Mouse (Mus musculus) brown adipose tissue, adult 24 weeks (tissue): ENCODE measurements around the gene 0610010K14Rik. TPM values are rescaled to one million over a fixed set of nuclear protein-coding genes. Genes with fewer than 3 reads are reported as not detected.

ENCODE experiments used
- H3K27ac ChIP-seq: fragments of 200-500 bp; replicated peaks from 2 replicates; pipeline ENCODE4 v1.5.1; 2012; ENCODE audit warnings: low read depth, mild to moderate bottlenecking, low read length
- H3K4me1 ChIP-seq: fragments of 200-500 bp; 2 replicates; pipeline ENCODE4 v1.6.1; 2012; ENCODE audit warnings: low read length, mixed read lengths; ENCODE audit not compliant: control insufficient read depth, insufficient read depth, insufficient read length
- H3K4me3 ChIP-seq: fragments of 200-500 bp; 2 replicates; pipeline ENCODE4 v1.5.1; 2012; ENCODE audit warnings: low read depth, mild to moderate bottlenecking, low read length, moderate library complexity; ENCODE audit not compliant: insufficient read depth
- polyA plus RNA-seq: library from polyadenylated mRNA; stranded (reverse); fragments of >200 nt; gene quantifications from 2 replicates; pipeline ENCODE4 v1.2.4, GENCODE M21; 2012; ENCODE audit not compliant: missing spikeins, insufficient read depth, insufficient read length

The 0610010K14Rik gene
- polyA plus RNA-seq, 1 experiment = 40.6 TPM

- peak overlapping the region; percentile 95 for H3K27ac ChIP-seq
- peaks cover 3% of the 10 kb centered on the region; the same call in 1 of the 2 replicates for H3K4me1 ChIP-seq
- H3K4me3 ChIP-seq = peak overlapping the region; percentile 64
These were observed 10.0 kb downstream of the 0610010K14Rik start for GRCm38 (mm10) chr11:70227661-70228245.

GRCm38 (mm10) chr11:70227126-70227525 is 10.6 kb downstream of the 0610010K14Rik start:
- Histone ChIP-seq H3K4me3 (peak overlapping the region; percentile 64), H3K27ac (peak overlapping the region; percentile 95), H3K4me1 (peaks cover 3% of the 10 kb centered on the region; the same call in 1 of the 2 replicates)

DNA sequence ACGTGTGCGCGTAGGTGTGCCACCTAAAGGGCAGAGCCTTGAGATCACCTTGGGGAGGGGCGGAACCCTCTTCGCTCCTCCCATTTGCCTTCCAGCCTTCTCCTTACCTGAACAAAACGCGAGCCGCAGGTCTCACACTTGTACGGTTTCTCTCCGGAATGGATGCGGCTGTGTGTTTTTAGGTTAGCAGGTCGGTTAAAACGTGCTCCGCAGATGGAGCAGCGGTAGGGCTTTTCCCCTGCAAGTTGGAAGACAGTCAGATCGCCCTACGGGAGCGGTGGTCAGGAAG is 11.2 kb downstream of the 0610010K14Rik start:
- Histone ChIP-seq H3K4me3 (peak overlapping the region; percentile 64), H3K27ac (peak overlapping the region; percentile 95), H3K4me1 (peaks cover 3% of the 10 kb centered on the region; the same call in 1 of the 2 replicates)

DNA sequence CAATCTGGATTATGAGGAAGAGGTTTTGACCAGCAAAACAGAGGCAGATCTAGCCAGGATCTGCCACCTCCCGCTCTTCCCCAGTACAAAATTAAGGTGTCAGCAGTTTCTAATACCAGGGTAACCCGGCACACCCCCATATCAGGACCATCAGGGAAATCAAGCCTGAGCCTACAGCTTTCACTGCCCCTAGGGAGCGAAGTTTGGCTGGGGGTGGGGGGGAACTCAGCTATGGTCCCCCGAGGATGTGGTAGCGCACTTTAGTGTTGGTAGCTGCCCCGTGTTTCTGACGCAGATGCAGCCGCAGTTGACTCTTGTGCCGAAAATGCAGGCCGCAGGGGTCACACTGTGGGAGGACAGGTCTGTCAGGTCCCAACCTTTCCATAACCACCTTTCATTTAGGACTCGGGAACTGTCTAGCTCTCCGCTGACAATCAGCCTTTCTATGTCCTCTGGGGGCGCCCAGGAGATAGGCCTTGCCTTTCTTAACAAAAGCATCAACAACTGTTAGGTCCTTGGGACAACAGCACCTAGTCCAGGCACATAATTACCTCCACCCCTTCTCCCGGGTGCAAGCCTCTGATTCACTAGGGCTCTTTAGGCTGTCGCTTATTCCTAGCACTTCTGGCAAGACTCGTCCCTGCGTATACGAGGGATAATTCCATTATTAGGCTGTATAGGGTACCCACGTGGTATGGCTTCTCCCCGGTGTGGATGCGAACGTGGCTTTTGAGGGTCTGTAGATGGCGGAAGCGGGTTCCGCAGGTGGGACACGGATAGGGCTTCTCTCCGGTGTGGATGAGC is 11.7 kb downstream of the 0610010K14Rik start:
- peak overlapping the region; percentile 95 for H3K27ac ChIP-seq
- peak overlapping the region; percentile 64 for H3K4me3 ChIP-seq
- H3K4me1 ChIP-seq = peaks cover 3% of the 10 kb centered on the region; the same call in 1 of the 2 replicates

DNA sequence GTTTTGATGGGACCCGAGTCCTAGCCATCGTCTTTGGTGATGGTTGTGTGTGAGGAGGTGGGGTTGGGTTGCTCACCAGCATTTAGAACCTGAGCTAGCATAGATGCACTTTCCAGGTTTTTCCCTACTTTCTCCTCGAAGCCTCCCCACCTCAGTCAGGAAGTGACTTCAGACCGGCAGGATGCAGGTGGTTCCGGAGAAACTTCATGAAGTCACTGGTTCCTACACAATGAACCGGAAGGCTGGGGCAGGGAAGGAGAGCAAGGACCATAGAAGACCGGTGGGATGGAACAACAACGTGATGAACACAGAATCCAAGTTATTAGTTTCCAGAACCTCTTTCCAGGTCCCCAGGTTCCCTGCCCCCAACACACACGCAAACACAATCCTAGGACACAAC is 14.0 kb downstream of the 0610010K14Rik start:
- Histone ChIP-seq H3K4me1 (peaks cover 6% of the 10 kb centered on the region), H3K27ac (peak overlapping the region; percentile 99), H3K4me3 (peak overlapping the region; percentile 64)

DNA sequence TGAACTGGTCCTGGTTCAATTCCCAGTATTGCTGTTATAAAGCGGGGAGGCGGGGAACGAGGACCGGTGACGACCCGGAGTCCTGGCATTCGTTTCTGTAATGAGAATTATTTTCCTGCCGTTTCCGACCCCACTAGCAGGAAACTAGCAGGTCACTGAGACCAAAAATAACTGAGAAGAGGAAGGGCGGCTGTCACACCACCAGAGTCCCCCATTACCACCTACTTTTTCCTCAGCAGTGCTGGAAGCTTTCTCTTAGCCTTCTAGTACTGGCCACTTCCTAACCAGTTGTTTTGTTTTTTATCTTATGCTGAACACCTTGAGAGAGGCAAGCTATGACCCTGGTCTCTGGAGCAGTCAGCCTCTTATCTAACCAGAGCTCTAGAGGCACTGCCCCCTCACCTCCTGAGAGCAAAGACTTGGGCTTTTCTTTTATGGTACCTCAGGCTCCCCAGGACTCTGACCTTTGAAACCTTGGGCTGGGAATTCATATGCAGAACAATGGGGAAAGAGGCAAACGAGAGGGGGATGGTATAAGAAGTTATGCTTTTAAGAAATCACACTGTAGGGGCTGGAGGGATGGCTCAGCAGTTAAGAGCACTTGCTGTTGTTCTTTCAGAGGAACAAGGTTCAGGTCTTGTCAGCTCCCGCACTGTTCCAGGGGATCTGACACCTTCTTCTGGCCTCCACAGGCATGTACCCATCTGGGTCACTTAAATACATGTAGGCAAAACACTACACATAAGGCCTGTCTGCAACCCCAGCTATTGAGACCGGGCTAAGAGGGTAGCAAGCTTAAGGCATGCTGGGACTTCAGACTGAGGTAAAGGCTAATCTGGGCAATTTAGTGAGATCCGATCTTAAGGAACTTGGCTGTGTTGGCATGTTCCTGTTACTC is 15.9 kb downstream of the 0610010K14Rik start:
- peak overlapping the region; percentile 98 for H3K27ac ChIP-seq

DNA sequence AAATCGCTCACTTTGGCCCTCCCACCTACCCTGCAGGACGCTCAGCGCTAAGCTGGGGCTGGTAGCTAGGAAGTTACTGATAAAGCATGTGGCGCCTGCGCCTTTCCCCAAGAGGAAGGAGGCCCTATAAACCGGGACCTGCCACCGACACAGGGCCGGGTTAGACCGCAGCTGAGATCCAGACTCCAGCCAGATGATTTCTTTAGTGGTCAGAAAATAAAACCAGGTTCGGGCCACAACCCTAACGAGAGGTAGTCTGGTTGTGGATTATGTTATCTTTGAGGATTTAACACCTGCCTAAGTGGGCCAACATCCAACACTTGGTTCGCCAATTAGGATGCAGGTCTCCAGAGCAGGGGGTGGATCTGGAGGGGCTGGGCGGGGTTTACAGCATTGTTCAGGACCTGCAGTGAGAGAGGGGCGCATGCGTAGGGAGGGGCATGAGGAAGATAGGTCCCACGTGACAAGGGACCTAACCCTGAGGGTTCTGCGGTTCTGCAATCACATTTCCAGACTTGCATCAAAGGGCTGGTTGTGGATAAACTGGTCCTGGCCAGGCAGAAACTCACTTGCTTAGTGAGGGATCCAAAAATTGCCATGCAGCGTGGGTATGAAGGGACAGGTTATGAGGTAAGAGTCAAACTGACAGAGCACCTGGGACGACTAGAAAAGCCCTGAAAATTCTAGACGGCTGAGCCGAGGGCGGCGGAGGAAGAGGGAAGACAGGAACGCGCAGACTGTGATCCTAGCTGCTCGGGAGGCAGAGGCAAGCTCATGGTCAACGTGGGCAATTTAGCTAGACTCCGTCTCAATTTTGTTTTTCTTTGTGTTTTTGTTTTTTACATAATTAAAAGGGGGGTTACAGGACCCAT is 16.7 kb downstream of the 0610010K14Rik start, which contains the start of gene Slc16a13:
TSS of gene Slc16a13 (minus strand) at position 334 of the 872 bp plus-strand sequence.
- Histone ChIP-seq H3K4me1 (peaks cover 9% of the 10 kb centered on the region), H3K4me3 (peak within 1 kb of the TSS; percentile 76), H3K27ac (peak within 1 kb of the TSS; percentile 98)

More for the DNA sequence above, 15.9 kb downstream of the 0610010K14Rik start:
- Histone ChIP-seq H3K4me3 (peak overlapping the region; percentile 76), H3K4me1 (peaks cover 9% of the 10 kb centered on the region)

DNA sequence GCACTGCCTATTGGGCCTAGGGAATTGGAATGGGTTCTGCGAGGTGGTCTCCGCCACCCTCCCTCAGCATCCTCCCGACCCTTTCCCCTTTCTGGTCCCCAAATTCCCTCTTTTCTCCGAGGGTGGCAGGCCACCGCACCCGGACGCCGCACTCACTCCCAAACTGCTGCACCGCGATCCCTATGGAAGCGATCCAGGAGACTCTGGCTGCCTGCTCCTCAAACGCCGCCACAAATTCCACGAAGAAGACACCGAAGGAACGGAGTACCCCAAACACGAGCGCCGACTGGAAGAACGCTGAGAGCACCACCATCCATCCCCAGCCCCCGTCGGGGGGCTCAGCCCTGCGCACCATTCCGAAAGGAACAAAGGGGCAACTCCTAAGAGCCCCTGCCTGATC is 17.4 kb downstream of the 0610010K14Rik start:
- peaks cover 9% of the 10 kb centered on the region for H3K4me1 ChIP-seq
- peak overlapping the region; percentile 75 for H3K27ac ChIP-seq

DNA sequence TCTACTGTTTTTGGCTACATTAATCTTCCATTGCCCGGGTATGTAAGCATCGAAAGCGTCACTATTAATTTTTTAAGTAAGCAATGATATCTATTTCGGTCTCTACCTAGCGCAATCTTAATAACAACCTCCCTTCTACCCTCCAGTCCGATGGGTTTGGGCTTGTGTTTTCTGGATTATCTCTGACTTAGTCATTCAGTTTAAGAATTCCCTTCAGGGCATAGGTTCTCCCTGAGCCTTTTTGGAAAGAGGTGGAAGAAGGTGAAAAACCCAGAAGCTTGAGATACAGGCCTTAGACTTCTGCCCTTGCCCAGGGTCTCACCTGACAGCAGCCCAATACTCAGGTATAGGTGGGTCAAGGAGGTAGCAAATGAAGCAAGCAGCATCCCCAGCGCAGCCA is 17.8 kb downstream of the 0610010K14Rik start:
- Histone ChIP-seq H3K4me1 (peaks cover 9% of the 10 kb centered on the region), H3K4me3 (peak overlapping the region; percentile 68), H3K27ac (peak overlapping the region; percentile 75)

More for the DNA sequence above, 17.4 kb downstream of the 0610010K14Rik start:
- peak overlapping the region; percentile 68 for H3K4me3 ChIP-seq

- Histone ChIP-seq H3K4me1 (peaks cover 9% of the 10 kb centered on the region), H3K27ac (no peak overlapping the region), H3K4me3 (peak overlapping the region; percentile 10; the same call in 1 of the 2 replicates)
These were observed 18.8 kb downstream of the 0610010K14Rik start for GRCm38 (mm10) chr11:70218741-70219470.

DNA sequence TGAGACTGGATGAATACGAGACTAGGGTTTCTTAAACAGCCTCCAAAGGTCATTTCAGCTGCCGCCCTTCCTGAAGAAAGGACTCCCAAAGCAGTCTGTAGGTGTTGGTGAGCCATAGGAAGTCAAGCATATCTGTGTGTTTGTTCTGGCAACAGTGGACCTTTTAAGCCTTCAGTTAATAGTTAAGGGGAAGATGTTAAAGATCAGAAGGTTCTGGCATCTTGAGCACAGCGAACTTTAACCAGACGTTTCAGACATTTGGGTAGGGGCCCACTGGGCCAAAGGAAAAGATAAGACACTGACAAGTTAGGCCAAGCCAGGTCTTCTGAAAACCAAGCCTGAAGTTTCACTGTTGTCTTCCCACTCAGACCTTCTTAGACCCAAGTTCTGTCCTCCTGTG is 19.7 kb downstream of the 0610010K14Rik start:
- no peak overlapping the region for H3K27ac ChIP-seq
- H3K4me1 ChIP-seq = peaks cover 6% of the 10 kb centered on the region; the same call in 1 of the 2 replicates
- no peak overlapping the region for H3K4me3 ChIP-seq

GRCm38 (mm10) chr11:70216103-70216502 is 21.6 kb downstream of the 0610010K14Rik start:
- Histone ChIP-seq H3K4me1 (peaks cover 6% of the 10 kb centered on the region; the same call in 1 of the 2 replicates), H3K27ac (no peak overlapping the region), H3K4me3 (no peak overlapping the region)

DNA sequence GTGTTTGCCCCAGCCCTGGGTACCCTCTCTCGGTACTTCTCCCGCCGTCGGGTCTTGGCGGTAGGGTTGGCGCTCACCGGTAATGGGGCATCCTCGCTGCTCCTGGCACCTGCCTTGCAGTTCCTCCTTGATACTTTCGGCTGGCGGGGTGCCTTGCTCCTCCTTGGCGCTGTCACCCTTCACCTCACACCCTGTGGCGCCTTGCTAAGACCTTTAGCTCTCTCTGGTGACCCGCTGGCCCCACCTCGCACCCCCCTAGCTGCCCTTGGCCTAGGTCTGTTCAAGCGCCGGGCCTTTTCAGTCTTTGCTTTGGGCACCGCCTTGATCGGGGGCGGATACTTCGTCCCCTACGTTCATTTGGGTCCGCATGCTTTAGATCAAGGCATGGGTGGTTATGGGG is 22.4 kb downstream of the 0610010K14Rik start:
- Histone ChIP-seq H3K4me3 (0 out of 2 replicates have a peak overlapping the region, but pooled peaks have one; percentile 48), H3K4me1 (peaks cover 6% of the 10 kb centered on the region; the same call in 1 of the 2 replicates), H3K27ac (no peak overlapping the region)
